Mouse (Mus musculus): ENCODE results near the gene Ice1.

GRCm38 (mm10) chr13:70547457-70547856, 90.0 kb downstream of the Ice1 start:
- TF ChIP-seq POLR2A (IDR thresholded peaks at IDR 0.05; ENCODE audit: insufficient read depth, low read depth, low read length) (no peak), EP300 (IDR thresholded peaks at IDR 0.05; ENCODE audit: insufficient read depth, low read depth, low read length) (no peak)
